Mouse (Mus musculus): ENCODE data around the gene Ppp1r12b. TPM values are rescaled to one million over a fixed set of nuclear protein-coding genes. Genes with fewer than 3 reads are reported as not detected.

Ppp1r12b gene
- 1.6 and 2.0 TPM in 2 replicates for polyA plus RNA-seq (2012; rRNA removed)

GRCm38 (mm10) chr1:134955637-134956176, at the start of gene Ppp1r12b:
Ppp1r12b (minus strand) TSS chr1:134955942.

GRCm38 (mm10) chr1:134962053-134962803, 6.5 kb upstream of the Ppp1r12b start, which contains the start of gene Ube2t:
Ube2t (plus strand) TSS chr1:134962565.

Other genes starting within 250 kb of the Ppp1r12b start
- 22.3 and 23.9 TPM in 2 replicates for gene Ube2t, start 6.6 kb upstream of the Ppp1r12b start, polyA plus RNA-seq (2012; rRNA removed)
- 0.03 TPM in 2 replicates for gene Lgr6, start 149.3 kb upstream of the Ppp1r12b start, polyA plus RNA-seq (2012; rRNA removed)
- gene Ptpn7, start 176.8 kb upstream of the Ppp1r12b start, polyA plus RNA-seq (2012; rRNA removed): 10.6 and 13.6 TPM in 2 replicates
- gene Arl8a, start 190.9 kb upstream of the Ppp1r12b start, polyA plus RNA-seq (2012; rRNA removed): 8.8 and 10.0 TPM in 2 replicates
- gene Gpr37l1, start 211.7 kb upstream of the Ppp1r12b start, polyA plus RNA-seq (2012; rRNA removed): not detected in 2 replicates